Mouse (Mus musculus): ENCODE data around the gene Prr23a1. TPM values are rescaled to one million over a fixed set of nuclear protein-coding genes. Genes with fewer than 3 reads are reported as not detected.
"Not testable (repeated sequence)": the region's sequence is repeated elsewhere in the genome, so short reads cannot be mapped to it uniquely, and the experiment has no call there.

Prr23a1 gene
- polyA plus RNA-seq (2015; fragmentation: Nextera tagmentation; extraction: Ambion mirVana), result not detected in 2 replicates

GRCm38 (mm10) chr9:98842117-98842516, at the start of gene Prr23a1:
Gene Prr23a1, plus strand, starts transcription at chr9:98842503.
- no peaks in the 10 kb centered on the region for H3K27me3 ChIP-seq
- H3K27ac ChIP-seq, result no peak within 1 kb of the TSS
- no peaks in the 10 kb centered on the region for H3K9me3 ChIP-seq
- no peaks in the 10 kb centered on the region for H3K36me3 ChIP-seq
- no peak for ATAC-seq (ENCODE audit: insufficient number of reproducible peaks, low FRiP score, low TSS enrichment, low read depth)
- no peak within 1 kb of the TSS for H3K4me3 ChIP-seq
- WGBS, result 53% methylated on average over 22 of the region's 22 CpGs
- H3K9ac ChIP-seq, result no peak within 1 kb of the TSS
- no peaks in the 10 kb centered on the region for H3K4me1 ChIP-seq
- H3K4me2 ChIP-seq, result no peak within 1 kb of the TSS

DNA sequence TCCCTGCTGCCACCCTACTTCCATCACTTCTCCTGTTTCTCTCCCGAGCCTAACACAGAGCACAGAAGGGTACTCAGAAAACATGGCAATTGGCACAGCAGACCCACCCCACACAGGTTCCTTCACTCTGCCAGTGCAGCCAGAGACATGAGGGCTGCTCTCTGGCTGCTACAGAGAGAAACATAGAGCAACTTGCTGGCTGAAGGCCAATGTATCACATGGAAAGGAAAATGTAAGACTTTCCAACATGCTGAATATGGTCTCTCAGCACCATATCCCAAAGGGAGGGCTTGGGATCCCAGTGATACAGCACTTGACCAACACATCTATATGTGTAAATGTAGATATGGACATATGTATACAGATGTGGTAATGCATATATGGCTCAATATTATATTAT, 43.3 kb upstream of the Prr23a1 start:
- H3K36me3 ChIP-seq, result no peaks in the 10 kb centered on the region
- no peaks in the 10 kb centered on the region; the same call in 1 of the 2 replicates for H3K27me3 ChIP-seq
- H3K9me3 ChIP-seq, result no peaks in the 10 kb centered on the region
- no peak overlapping the region for H3K27ac ChIP-seq
- no peak overlapping the region for H3K4me2 ChIP-seq
- no peaks in the 10 kb centered on the region for H3K4me1 ChIP-seq
- 66% methylated on average over 1 of the region's 1 CpGs for WGBS
- H3K9ac ChIP-seq, result no peak overlapping the region
- H3K4me3 ChIP-seq, result no peak overlapping the region
- no peak for ATAC-seq (ENCODE audit: insufficient number of reproducible peaks, low FRiP score, low TSS enrichment, low read depth)

DNA sequence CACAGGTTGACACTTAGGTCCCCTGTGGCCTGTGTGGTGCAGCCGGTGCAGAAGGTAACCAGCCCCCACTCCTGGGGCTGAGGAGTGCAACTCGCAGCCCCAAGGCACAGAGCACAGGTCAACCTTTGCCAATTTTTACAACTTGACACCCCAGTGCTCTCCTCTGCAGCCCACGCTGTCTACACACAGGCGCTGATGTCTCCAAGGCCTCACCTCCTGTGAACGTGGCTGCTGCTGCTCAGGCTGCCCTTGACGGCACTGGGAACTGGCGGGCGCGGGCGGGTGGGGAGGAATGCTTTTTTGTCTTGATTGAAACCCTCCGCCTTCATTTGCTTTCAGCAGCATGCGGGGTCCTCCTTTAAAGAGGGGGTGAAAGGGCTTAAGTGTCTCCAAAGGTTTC, 38.3 kb upstream of the Prr23a1 start:
- no peaks in the 10 kb centered on the region for H3K9me3 ChIP-seq
- no peak overlapping the region for H3K9ac ChIP-seq
- H3K4me2 ChIP-seq, result no peak overlapping the region
- 43% methylated on average over 12 of the region's 12 CpGs for WGBS
- H3K27ac ChIP-seq, result no peak overlapping the region
- H3K36me3 ChIP-seq, result no peaks in the 10 kb centered on the region
- no peaks in the 10 kb centered on the region for H3K4me1 ChIP-seq
- H3K27me3 ChIP-seq, result peaks cover 3% of the 10 kb centered on the region; the same call in 1 of the 2 replicates
- H3K4me3 ChIP-seq, result no peak overlapping the region
- no peak for ATAC-seq (ENCODE audit: insufficient number of reproducible peaks, low FRiP score, low TSS enrichment, low read depth)

GRCm38 (mm10) chr9:98805511-98805910, 36.8 kb upstream of the Prr23a1 start:
- Histone ChIP-seq H3K9me3 (no peaks in the 10 kb centered on the region), H3K4me3 (no peak overlapping the region), H3K4me1 (no peaks in the 10 kb centered on the region), H3K4me2 (no peak overlapping the region), H3K9ac (no peak overlapping the region), H3K27me3 (peaks cover 3% of the 10 kb centered on the region; the same call in 1 of the 2 replicates), H3K36me3 (no peaks in the 10 kb centered on the region), H3K27ac (no peak overlapping the region)
- no peak for ATAC-seq (ENCODE audit: insufficient number of reproducible peaks, low FRiP score, low TSS enrichment, low read depth)
- 74% methylated on average over 15 of the region's 15 CpGs for WGBS

GRCm38 (mm10) chr9:98805934-98806333, 36.4 kb upstream of the Prr23a1 start:
- peaks cover 3% of the 10 kb centered on the region; the same call in 1 of the 2 replicates for H3K27me3 ChIP-seq
- no peaks in the 10 kb centered on the region for H3K4me1 ChIP-seq
- no peak overlapping the region for H3K9ac ChIP-seq
- H3K4me2 ChIP-seq, result no peak overlapping the region
- H3K4me3 ChIP-seq, result no peak overlapping the region
- ATAC-seq (ENCODE audit: insufficient number of reproducible peaks, low FRiP score, low TSS enrichment, low read depth), result no peak
- H3K27ac ChIP-seq, result no peak overlapping the region
- H3K36me3 ChIP-seq, result no peaks in the 10 kb centered on the region
- H3K9me3 ChIP-seq, result no peaks in the 10 kb centered on the region
- 71% methylated on average over 3 of the region's 3 CpGs for WGBS

DNA sequence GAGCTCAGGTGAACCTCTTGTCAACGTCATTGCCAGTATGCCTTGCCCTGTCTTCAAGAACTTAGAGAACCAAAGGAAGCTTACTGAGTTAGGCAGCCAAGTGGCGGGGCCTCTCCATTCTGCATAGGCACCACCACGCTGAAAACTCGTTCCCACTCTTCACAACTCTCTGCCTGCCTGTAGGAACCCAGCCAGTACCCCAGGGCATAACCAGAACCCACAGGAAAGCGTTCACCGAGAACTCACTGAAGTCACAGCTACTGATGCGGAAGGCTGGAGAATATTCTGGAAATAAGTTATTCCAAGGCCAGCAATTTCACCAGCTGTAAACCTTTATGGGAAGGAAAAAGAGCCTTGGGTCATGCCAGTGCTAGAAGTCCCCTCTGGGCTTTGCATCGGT, 34.7 kb upstream of the Prr23a1 start:
- Histone ChIP-seq H3K27me3 (0 out of 2 replicates have a peak, but pooled peaks cover 3% of the 10 kb centered on the region), H3K4me3 (no peak overlapping the region), H3K9me3 (no peaks in the 10 kb centered on the region), H3K36me3 (no peaks in the 10 kb centered on the region), H3K27ac (no peak overlapping the region), H3K4me1 (no peaks in the 10 kb centered on the region), H3K9ac (no peak overlapping the region), H3K4me2 (no peak overlapping the region)
- ATAC-seq (ENCODE audit: insufficient number of reproducible peaks, low FRiP score, low TSS enrichment, low read depth), result no peak
- 71% methylated on average over 8 of the region's 8 CpGs for WGBS

DNA sequence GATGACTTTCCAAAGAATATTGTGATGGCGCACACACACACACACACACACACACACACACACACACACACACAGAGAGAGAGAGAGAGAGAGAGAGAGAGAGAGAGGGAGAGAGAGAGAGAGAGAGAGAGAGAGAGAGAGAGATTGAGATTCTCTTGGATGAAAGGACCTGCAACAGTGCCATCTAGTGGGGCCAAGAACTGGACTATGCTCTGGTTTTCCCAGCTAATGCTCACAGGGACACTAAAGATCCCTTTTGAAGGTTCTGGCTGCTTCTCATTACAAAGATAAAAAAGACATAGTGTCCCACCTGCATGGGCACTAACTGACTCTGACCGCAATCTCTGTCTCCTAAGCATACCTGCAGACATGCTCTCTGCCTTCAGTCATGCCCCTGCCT, 32.8 kb upstream of the Prr23a1 start:
- not testable (repeated sequence) for H3K9ac ChIP-seq; H3K4me1 ChIP-seq; H3K27ac ChIP-seq; ATAC-seq (ENCODE audit: insufficient number of reproducible peaks, low FRiP score, low TSS enrichment, low read depth); H3K4me3 ChIP-seq; H3K4me2 ChIP-seq; H3K27me3 ChIP-seq; H3K9me3 ChIP-seq; H3K36me3 ChIP-seq
- 59% methylated on average over 2 of the region's 2 CpGs for WGBS

GRCm38 (mm10) chr9:98816066-98816465, 26.2 kb upstream of the Prr23a1 start:
- 61% methylated on average over 3 of the region's 3 CpGs for WGBS
- no peaks in the 10 kb centered on the region for H3K27me3 ChIP-seq
- no peak overlapping the region for H3K4me3 ChIP-seq
- no peaks in the 10 kb centered on the region for H3K36me3 ChIP-seq
- no peak overlapping the region for H3K9ac ChIP-seq
- H3K4me1 ChIP-seq, result no peaks in the 10 kb centered on the region
- no peak for ATAC-seq (ENCODE audit: insufficient number of reproducible peaks, low FRiP score, low TSS enrichment, low read depth)
- H3K4me2 ChIP-seq, result no peak overlapping the region
- no peak overlapping the region for H3K27ac ChIP-seq
- H3K9me3 ChIP-seq, result no peaks in the 10 kb centered on the region

DNA sequence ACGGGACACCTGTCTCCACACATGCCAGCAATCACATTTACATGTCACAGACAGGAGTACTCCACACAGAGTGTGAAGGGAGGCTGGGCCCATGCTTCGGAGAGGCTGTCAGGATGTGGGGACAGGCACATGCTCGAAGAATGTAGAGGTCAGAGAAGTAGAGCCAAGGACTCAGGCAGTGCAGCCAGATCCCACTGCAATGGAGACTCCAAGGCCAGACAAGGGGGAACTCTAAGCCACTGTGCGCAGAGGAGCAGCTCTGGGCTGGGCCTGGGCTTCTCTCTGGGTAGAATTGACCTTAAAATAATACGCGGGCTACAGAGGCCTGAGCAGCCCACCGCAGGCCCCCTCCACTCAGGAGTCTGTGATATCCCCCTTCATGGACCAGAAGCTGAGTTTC, 24.7 kb upstream of the Prr23a1 start:
- Histone ChIP-seq H3K27me3 (no peaks in the 10 kb centered on the region), H3K4me3 (no peak overlapping the region), H3K27ac (no peak overlapping the region), H3K4me2 (no peak overlapping the region), H3K4me1 (no peaks in the 10 kb centered on the region), H3K9ac (no peak overlapping the region), H3K9me3 (no peaks in the 10 kb centered on the region), H3K36me3 (no peaks in the 10 kb centered on the region)
- 82% methylated on average over 7 of the region's 7 CpGs for WGBS
- ATAC-seq (ENCODE audit: insufficient number of reproducible peaks, low FRiP score, low TSS enrichment, low read depth), result 0 out of 2 replicates have a peak, but pooled peaks have one; percentile 6

DNA sequence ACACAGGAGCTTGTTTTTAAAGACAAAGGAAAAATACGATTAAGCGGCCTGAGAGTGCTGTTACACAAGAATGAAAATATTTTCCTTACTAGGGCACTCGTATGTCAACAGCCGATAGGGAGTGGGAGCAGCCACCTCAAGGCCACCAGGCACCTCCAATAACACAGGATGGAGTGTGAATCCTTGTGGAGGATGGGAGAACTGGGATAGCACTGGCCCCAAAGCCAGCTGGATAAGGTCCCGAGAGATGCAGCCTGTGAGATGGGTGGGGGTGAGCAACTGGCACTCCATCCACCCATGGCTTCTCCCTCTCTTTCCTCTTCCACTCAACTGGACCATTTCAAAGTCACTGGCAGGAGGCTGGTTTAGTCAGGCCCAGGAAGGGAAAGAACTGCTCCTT, 23.3 kb upstream of the Prr23a1 start:
- H3K27ac ChIP-seq, result no peak overlapping the region
- H3K9me3 ChIP-seq, result no peaks in the 10 kb centered on the region
- no peaks in the 10 kb centered on the region for H3K4me1 ChIP-seq
- ATAC-seq (ENCODE audit: insufficient number of reproducible peaks, low FRiP score, low TSS enrichment, low read depth), result no peak
- no peaks in the 10 kb centered on the region for H3K27me3 ChIP-seq
- H3K4me3 ChIP-seq, result no peak overlapping the region
- H3K9ac ChIP-seq, result no peak overlapping the region
- no peaks in the 10 kb centered on the region for H3K36me3 ChIP-seq
- no peak overlapping the region for H3K4me2 ChIP-seq
- 85% methylated on average over 5 of the region's 5 CpGs for whole genome bisulfite sequencing

DNA sequence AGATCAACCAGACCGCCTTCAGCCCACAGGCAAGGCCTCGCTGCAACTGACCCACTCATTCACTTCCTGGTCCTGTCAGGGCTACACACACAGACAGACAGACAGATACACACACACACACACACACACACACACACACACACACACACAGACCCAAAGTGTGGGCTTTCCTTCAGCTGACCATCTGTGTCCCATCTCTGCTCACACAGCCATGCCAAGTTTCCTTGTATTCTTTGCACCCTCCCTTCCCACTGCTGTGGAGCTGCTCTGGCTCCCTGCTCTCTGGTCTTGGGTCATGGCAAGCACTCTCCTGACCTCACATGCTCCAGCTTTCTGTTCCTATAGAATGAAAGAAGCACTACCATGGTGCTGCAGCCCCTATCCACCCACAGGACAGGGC, 22.8 kb upstream of the Prr23a1 start:
- WGBS, result 83% methylated on average over 2 of the region's 2 CpGs
- no peak for ATAC-seq (ENCODE audit: insufficient number of reproducible peaks, low FRiP score, low TSS enrichment, low read depth)
- H3K36me3 ChIP-seq, result no peaks in the 10 kb centered on the region
- no peak overlapping the region for H3K4me2 ChIP-seq
- no peaks in the 10 kb centered on the region for H3K27me3 ChIP-seq
- H3K27ac ChIP-seq, result no peak overlapping the region
- H3K9me3 ChIP-seq, result no peaks in the 10 kb centered on the region
- H3K9ac ChIP-seq, result no peak overlapping the region
- H3K4me3 ChIP-seq, result no peak overlapping the region
- no peaks in the 10 kb centered on the region for H3K4me1 ChIP-seq

GRCm38 (mm10) chr9:98820461-98820860, 21.8 kb upstream of the Prr23a1 start:
- no peaks in the 10 kb centered on the region for H3K36me3 ChIP-seq
- 93% methylated on average over 4 of the region's 4 CpGs for WGBS
- H3K27me3 ChIP-seq, result no peaks in the 10 kb centered on the region
- no peak overlapping the region for H3K4me2 ChIP-seq
- no peak overlapping the region for H3K4me3 ChIP-seq
- H3K9me3 ChIP-seq, result no peaks in the 10 kb centered on the region
- H3K9ac ChIP-seq, result no peak overlapping the region
- no peak for ATAC-seq (ENCODE audit: insufficient number of reproducible peaks, low FRiP score, low TSS enrichment, low read depth)
- no peak overlapping the region for H3K27ac ChIP-seq
- no peaks in the 10 kb centered on the region for H3K4me1 ChIP-seq

DNA sequence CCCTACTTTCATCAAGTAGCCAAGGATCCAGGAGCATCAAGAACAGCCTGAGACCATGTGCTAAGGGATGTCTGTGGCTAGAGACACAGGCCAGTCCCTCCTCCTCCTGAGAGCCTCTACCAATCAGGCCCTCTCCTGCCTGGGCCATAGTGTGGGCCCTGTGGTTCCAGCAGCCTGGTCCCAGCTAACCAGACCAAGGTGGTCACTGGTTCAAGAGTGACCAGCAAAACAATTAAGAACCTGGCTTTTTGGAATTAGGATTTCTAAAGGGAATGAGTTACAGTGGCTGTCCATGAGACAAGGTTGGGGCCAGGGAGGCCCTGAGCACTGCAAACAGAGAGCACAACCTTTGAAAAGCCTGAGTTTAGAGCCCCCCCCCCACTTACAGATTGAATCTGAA, 21.2 kb upstream of the Prr23a1 start:
- H3K4me1 ChIP-seq, result no peaks in the 10 kb centered on the region
- H3K4me3 ChIP-seq, result no peak overlapping the region
- no peak overlapping the region for H3K4me2 ChIP-seq
- H3K27ac ChIP-seq, result no peak overlapping the region
- no peak overlapping the region for H3K9ac ChIP-seq
- H3K36me3 ChIP-seq, result no peaks in the 10 kb centered on the region
- ATAC-seq (ENCODE audit: insufficient number of reproducible peaks, low FRiP score, low TSS enrichment, low read depth), result no peak
- no peaks in the 10 kb centered on the region for H3K9me3 ChIP-seq
- no peaks in the 10 kb centered on the region for H3K27me3 ChIP-seq
